Mouse (Mus musculus): ENCODE results near the gene Acta1.

GRCm38 (mm10) chr8:123898576-123898975 lies 4.0 kb upstream of the Acta1 start:
- TF ChIP-seq POLR2A (IDR thresholded peaks at IDR 0.05; ENCODE audit: low read depth, low read length) (no peak), CTCF (IDR thresholded peaks at IDR 0.05; ENCODE audit: extremely low read depth, insufficient read length, insufficient replicate concordance, low read depth, low read length) (no peak)
